8 mouse cellular contexts compared by ENCODE assay signal in the genomic region with DNA sequence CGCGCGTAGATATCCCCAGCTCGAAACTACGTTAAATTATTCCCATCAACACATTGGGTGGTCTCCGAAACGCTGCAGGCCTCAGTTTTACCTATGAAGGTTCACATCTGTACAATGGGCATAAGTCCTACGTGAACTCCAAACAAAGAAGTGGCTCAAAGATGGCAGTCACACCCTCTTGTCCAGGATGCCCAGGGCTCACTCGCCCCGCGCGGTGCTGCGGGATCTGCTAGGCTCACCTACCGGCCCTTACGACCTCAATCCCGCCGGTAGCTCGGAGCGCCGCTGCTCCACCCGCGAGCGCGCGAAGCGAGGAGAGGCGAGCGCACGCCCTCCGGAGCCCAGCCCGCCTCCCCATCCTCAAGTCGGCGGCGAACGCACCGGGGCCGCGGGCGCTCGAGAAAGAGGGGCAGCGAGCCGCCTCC. TPM values are rescaled to one million over a fixed set of nuclear protein-coding genes. Genes with fewer than 3 reads are reported as not detected.
DNase-seq lines count a peak whose midpoint lies in the region; ATAC-seq and TF ChIP-seq lines count a peak whose summit lies in the region.

No protein-coding gene starts in this region.

- no peak for TF ChIP-seq CTCF in brain, embryonic 14.5 days (IDR thresholded peaks at IDR 0.05; ENCODE audit: borderline replicate concordance, extremely low read depth, insufficient read depth, insufficient read length)
- TF ChIP-seq CTCF in forebrain, postnatal 0 days (IDR thresholded peaks at IDR 0.05; ENCODE audit: low read depth), result no peak; the same call in 1 of the 2 replicates

- no peaks in the 10 kb centered on the region for H3K9me3 ChIP-seq in neural tube, embryonic 11.5 days (ENCODE audit: control insufficient read depth, low read length)
- H3K9me3 ChIP-seq in forebrain, postnatal 0 days (ENCODE audit: low read length), result no peaks in the 10 kb centered on the region
- H3K9me3 ChIP-seq in liver, embryonic 13.5 days (replicated peaks), result no peaks in the 10 kb centered on the region
- no peaks in the 10 kb centered on the region; the same call in 1 of the 2 replicates for H3K9me3 ChIP-seq in stomach, embryonic 14.5 days (ENCODE audit: control insufficient read depth, low read depth, low read length)

- H3K9ac ChIP-seq in neural tube, embryonic 11.5 days (ENCODE audit: low read length), result peak overlapping the region; percentile 98
- peak overlapping the region; percentile 76 for H3K9ac ChIP-seq in forebrain, postnatal 0 days
- H3K9ac ChIP-seq in liver, embryonic 13.5 days, result peak overlapping the region; percentile 98
- peak overlapping the region; percentile 90 for H3K9ac ChIP-seq in stomach, embryonic 14.5 days (replicated peaks; ENCODE audit: low read depth, low read length)

- peak overlapping the region; percentile 92 for H3K27ac ChIP-seq in neural tube, embryonic 11.5 days (ENCODE audit: low read depth, low read length)
- peak overlapping the region; percentile 87 for H3K27ac ChIP-seq in forebrain, postnatal 0 days (ENCODE audit: low read depth, low read length)
- H3K27ac ChIP-seq in liver, embryonic 13.5 days, result peak overlapping the region; percentile 97
- peak overlapping the region; percentile 90 for H3K27ac ChIP-seq in stomach, embryonic 14.5 days (ENCODE audit: low read length)

- peak overlapping the region; percentile 89 for H3K4me3 ChIP-seq in neural tube, embryonic 11.5 days (ENCODE audit: low read depth, low read length)
- H3K4me3 ChIP-seq in forebrain, postnatal 0 days (ENCODE audit: low read depth, low read length), result peak overlapping the region; percentile 95
- peak overlapping the region; percentile 93 for H3K4me3 ChIP-seq in liver, embryonic 13.5 days (replicated peaks)
- H3K4me3 ChIP-seq in stomach, embryonic 14.5 days (ENCODE audit: low read depth, low read length), result peak overlapping the region; percentile 92

- no peaks in the 10 kb centered on the region for H3K27me3 ChIP-seq in neural tube, embryonic 11.5 days (ENCODE audit: control insufficient read depth, insufficient read depth, low read length)
- no peaks in the 10 kb centered on the region for H3K27me3 ChIP-seq in forebrain, postnatal 0 days (ENCODE audit: insufficient read depth, low read length)
- H3K27me3 ChIP-seq in liver, embryonic 13.5 days, result no peaks in the 10 kb centered on the region
- H3K27me3 ChIP-seq in stomach, embryonic 14.5 days (ENCODE audit: control insufficient read depth, insufficient read depth, low read length), result no peaks in the 10 kb centered on the region

- no peak for TF ChIP-seq POLR2A in brain, embryonic 14.5 days (IDR thresholded peaks at IDR 0.05; ENCODE audit: borderline replicate concordance, extremely low read depth, insufficient read depth, insufficient read length, poor library complexity, severe bottlenecking)

- DNase-seq in neural tube, embryonic 11.5 days (ENCODE audit: low spot score), result no peak
- DNase-seq in neural tube, embryonic 10.5 days (ENCODE audit: extremely low spot score, low spot score), result no peak
- peak; percentile 80 for DNase-seq in brain, embryonic 14.5 days (ENCODE audit: low read depth)
- DNase-seq in forebrain, postnatal 0 days, result peak; percentile 71
- DNase-seq in liver, embryonic 13.5 days, result no peak
- DNase-seq in thymus, postnatal 4 days, result no peak
- DNase-seq in adrenal gland, postnatal 14 days, result no peak

- peaks cover 2% of the 10 kb centered on the region; the same call in 1 of the 2 replicates for H3K4me1 ChIP-seq in neural tube, embryonic 11.5 days (ENCODE audit: control insufficient read depth, insufficient read depth, low read length)
- H3K4me1 ChIP-seq in forebrain, postnatal 0 days (ENCODE audit: insufficient read depth), result no peaks in the 10 kb centered on the region; the same call in 1 of the 2 replicates
- H3K4me1 ChIP-seq in liver, embryonic 13.5 days (replicated peaks), result peaks cover 50% of the 10 kb centered on the region
- H3K4me1 ChIP-seq in stomach, embryonic 14.5 days (ENCODE audit: control insufficient read depth, insufficient read depth, low read length), result peaks cover 13% of the 10 kb centered on the region

- under 1% methylated on average over 40 of the region's 42 CpGs for WGBS in neural tube, embryonic 11.5 days
- WGBS in forebrain, postnatal 0 days, result 5% methylated on average over 40 of the region's 42 CpGs
- under 1% methylated on average over 41 of the region's 42 CpGs for WGBS in liver, embryonic 13.5 days (ENCODE audit: insufficient replicate concordance)
- WGBS in stomach, embryonic 14.5 days, result under 1% methylated on average over 41 of the region's 42 CpGs

- peak; percentile 46 for ATAC-seq in neural tube, embryonic 11.5 days (ENCODE audit: insufficient read depth, low FRiP score, low TSS enrichment)
- ATAC-seq in forebrain, postnatal 0 days, result peak; percentile 76
- ATAC-seq in liver, embryonic 13.5 days (ENCODE audit: low read depth), result peak; percentile 61
- ATAC-seq in stomach, embryonic 14.5 days (ENCODE audit: insufficient number of reproducible peaks, insufficient read depth, low FRiP score, low read depth), result peak; percentile 51

- H3K4me2 ChIP-seq in neural tube, embryonic 11.5 days (ENCODE audit: low read depth), result peak overlapping the region; percentile 50
- peak overlapping the region; percentile 83 for H3K4me2 ChIP-seq in forebrain, postnatal 0 days (ENCODE audit: low read depth)
- peak overlapping the region; percentile 77 for H3K4me2 ChIP-seq in liver, embryonic 13.5 days
- peak overlapping the region; percentile 57 for H3K4me2 ChIP-seq in stomach, embryonic 14.5 days (replicated peaks; ENCODE audit: low read depth, low read length)

- H3K36me3 ChIP-seq in neural tube, embryonic 11.5 days (ENCODE audit: control insufficient read depth, insufficient read depth, low read length), result peaks cover 4% of the 10 kb centered on the region
- no peaks in the 10 kb centered on the region for H3K36me3 ChIP-seq in forebrain, postnatal 0 days (ENCODE audit: insufficient read depth)
- peaks cover 33% of the 10 kb centered on the region for H3K36me3 ChIP-seq in liver, embryonic 13.5 days
- H3K36me3 ChIP-seq in stomach, embryonic 14.5 days (ENCODE audit: control insufficient read depth, insufficient read depth, low read length), result peaks cover 4% of the 10 kb centered on the region

RNA-seq across cellular contexts. Expression of a gene that starts 0.4 kb away (rescaled TPM):
- 168 and 170 TPM in 2 replicates for polyA plus RNA-seq in neural tube, embryonic 11.5 days (2014; fragmentation: Nextera tagmentation; extraction: Ambion mirVana)
- 19.9 and 24.2 TPM in 2 replicates for polyA plus RNA-seq in brain, embryonic 14.5 days (2012; rRNA removed)
- 8.0 and 8.6 TPM in 2 replicates for total RNA-seq in forebrain, postnatal 0 days (2014; rRNA removed)
- 21.3 and 22.1 TPM in 2 replicates for polyA plus RNA-seq in forebrain, postnatal 0 days (2015; fragmentation: Nextera tagmentation; extraction: Ambion mirVana)
- 135 and 164 TPM in 2 replicates for polyA plus RNA-seq in liver, embryonic 13.5 days (2015; fragmentation: Nextera tagmentation; extraction: Ambion mirVana)
- 103 and 109 TPM in 2 replicates for polyA plus RNA-seq in stomach, embryonic 14.5 days (2014; fragmentation: Nextera tagmentation; extraction: Ambion mirVana)
- 17.2 and 17.8 TPM in 2 replicates for total RNA-seq in adrenal gland, postnatal 14 days (2021)

RNA-seq across cellular contexts. Expression of a gene that starts 39.6 kb away (rescaled TPM):
- polyA plus RNA-seq in neural tube, embryonic 11.5 days (2014; fragmentation: Nextera tagmentation; extraction: Ambion mirVana), result 161 and 168 TPM in 2 replicates
- polyA plus RNA-seq in brain, embryonic 14.5 days (2012; rRNA removed), result 21.2 and 22.0 TPM in 2 replicates
- 16.4 and 21.1 TPM in 2 replicates for total RNA-seq in forebrain, postnatal 0 days (2014; rRNA removed)
- polyA plus RNA-seq in forebrain, postnatal 0 days (2015; fragmentation: Nextera tagmentation; extraction: Ambion mirVana), result 19.4 and 30.2 TPM in 2 replicates
- polyA plus RNA-seq in liver, embryonic 13.5 days (2015; fragmentation: Nextera tagmentation; extraction: Ambion mirVana), result 166 and 219 TPM in 2 replicates
- polyA plus RNA-seq in stomach, embryonic 14.5 days (2014; fragmentation: Nextera tagmentation; extraction: Ambion mirVana), result 152 and 154 TPM in 2 replicates
- 46.1 and 52.4 TPM in 2 replicates for total RNA-seq in adrenal gland, postnatal 14 days (2021)

RNA-seq across cellular contexts. Expression of a gene that starts 39.8 kb away (rescaled TPM):
- polyA plus RNA-seq in neural tube, embryonic 11.5 days (2014; fragmentation: Nextera tagmentation; extraction: Ambion mirVana), result 18.5 and 18.8 TPM in 2 replicates
- polyA plus RNA-seq in brain, embryonic 14.5 days (2012; rRNA removed), result 11.4 and 12.9 TPM in 2 replicates
- 8.9 and 9.2 TPM in 2 replicates for total RNA-seq in forebrain, postnatal 0 days (2014; rRNA removed)
- 2.6 and 3.8 TPM in 2 replicates for polyA plus RNA-seq in forebrain, postnatal 0 days (2015; fragmentation: Nextera tagmentation; extraction: Ambion mirVana)
- polyA plus RNA-seq in liver, embryonic 13.5 days (2015; fragmentation: Nextera tagmentation; extraction: Ambion mirVana), result 5.9 and 7.1 TPM in 2 replicates
- polyA plus RNA-seq in stomach, embryonic 14.5 days (2014; fragmentation: Nextera tagmentation; extraction: Ambion mirVana), result 16.9 and 17.6 TPM in 2 replicates
- total RNA-seq in adrenal gland, postnatal 14 days (2021), result 23.2 and 25.6 TPM in 2 replicates

Comparison
In these comparisons a context has a peak if more than half of its experiments do, and no peak if none do; other contexts are left out.
1. DNase-seq: peak in brain, embryonic 14.5 days (single experiment) and forebrain, postnatal 0 days (single experiment); none in neural tube, embryonic 11.5 days (single experiment), neural tube, embryonic 10.5 days (single experiment), liver, embryonic 13.5 days (single experiment), thymus, postnatal 4 days (single experiment) and adrenal gland, postnatal 14 days (single experiment).
2. Peak in every context shown above with its lines, with median percentiles within 50 percentile points of each other: ATAC-seq, H3K27ac ChIP-seq, H3K4me2 ChIP-seq, H3K4me3 ChIP-seq and H3K9ac ChIP-seq.